Mouse (Mus musculus): ENCODE measurements around the gene Kank4.
A peak's percentile ranks its signal among the peaks of the same experiment; 100 is the strongest.
"Not testable (repeated sequence)": the region's sequence is repeated elsewhere in the genome, so short reads cannot be mapped to it uniquely, and the experiment has no call there.

Kank4 gene

DNA sequence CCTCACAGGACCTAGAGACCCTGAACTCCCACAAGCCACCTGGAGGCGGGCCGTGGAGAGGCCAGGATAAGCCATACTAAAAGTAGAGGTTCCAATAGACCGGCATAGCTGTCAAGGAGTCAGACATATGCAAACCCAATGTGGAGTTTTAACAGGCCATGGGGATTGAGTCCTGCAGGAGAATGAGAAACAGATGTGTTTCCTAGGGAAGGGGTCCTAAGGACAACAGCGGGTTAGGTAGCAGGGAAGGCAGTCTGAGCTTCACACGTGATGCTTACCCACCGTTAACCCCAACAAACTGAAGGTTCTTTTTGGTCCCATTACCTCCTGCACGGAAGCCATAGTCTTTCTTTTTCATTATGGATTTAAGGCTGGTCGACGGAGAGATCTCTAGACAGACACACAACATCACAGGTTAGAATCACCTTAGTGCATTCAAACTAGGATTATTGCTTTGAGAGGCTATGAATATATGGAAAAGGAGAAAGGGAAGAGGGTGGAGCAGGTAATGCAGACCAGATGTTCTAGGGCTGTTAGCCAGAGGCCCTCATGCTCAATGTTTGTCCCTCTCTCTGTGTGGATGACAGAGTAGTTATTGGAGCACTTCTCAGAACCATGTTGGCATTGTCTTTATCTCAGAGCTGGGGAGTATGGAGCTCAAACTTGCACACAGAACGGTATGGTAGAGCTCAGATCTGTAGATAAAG is 40.5 kb downstream of the Kank4 start:
- DNase-seq (ENCODE audit: low spot score in 2 of 2), result no peak

DNA sequence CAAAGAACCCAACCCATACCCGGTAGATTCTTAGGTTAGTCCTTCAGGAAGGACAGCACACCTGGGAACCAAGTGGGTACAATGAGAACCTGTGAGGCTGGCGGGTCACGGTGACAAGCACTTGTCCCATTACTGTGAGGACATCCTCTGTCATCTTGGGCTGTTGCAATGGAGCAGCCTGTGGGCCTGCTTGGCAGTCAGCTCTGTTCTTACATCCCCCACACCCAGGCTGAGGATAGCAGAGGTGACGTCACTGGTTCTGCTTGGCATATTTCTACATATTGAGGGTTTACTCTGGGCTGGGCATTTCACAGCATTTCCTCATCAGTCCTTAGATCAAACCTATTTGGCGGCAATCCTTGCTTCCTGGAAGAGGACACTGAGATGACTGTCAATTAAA is 43.6 kb downstream of the Kank4 start:
- DNase-seq (ENCODE audit: low spot score in 2 of 2), result no peak

DNA sequence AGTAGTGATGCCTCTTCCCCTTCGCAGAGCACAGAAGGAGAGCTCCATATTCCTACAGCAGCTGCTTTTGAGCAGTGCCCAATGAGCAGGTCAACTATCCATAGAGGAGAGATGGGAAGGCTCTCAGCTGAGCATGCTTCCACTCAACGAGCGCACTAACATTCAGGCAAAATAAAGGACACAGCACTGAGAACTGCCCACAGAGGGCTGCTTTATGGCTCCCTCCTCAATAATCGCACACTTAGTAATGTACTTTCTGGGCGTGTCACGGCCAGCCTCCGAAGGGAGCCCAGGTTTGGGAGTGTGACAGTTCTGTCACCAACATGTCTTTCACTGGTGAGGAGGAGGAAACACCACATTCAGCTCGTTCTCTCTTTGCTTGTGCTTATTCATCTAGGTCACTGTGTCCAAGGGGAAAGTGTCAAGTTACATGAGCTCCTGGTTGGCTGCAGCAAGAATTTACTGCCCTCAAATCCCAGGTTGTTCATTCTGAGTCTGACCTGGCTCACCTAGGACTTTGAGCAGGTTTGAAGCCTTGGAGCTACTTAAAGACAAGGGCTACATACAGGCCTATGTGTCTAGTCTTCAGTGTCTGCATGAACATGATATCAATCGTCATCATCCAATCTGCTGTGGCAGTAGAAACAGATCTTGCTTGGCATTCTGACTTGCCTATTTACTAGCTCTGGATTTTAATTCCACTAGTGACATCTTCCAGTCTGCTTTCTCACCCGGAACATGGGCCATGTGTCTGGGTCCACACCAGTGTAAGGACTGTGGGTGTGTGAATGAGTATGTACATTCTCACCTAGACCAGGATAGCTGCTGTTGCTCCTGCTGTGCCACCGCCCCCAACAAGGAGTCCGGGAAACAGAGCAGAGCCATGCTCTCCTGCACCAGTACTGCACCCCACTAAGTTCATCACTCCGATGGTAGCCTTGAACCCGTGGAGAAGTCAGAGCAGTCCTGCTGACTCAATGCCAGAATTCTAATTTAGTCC is 49.9 kb downstream of the Kank4 start:
- no peak for DNase-seq (ENCODE audit: low spot score in 2 of 2)

DNA sequence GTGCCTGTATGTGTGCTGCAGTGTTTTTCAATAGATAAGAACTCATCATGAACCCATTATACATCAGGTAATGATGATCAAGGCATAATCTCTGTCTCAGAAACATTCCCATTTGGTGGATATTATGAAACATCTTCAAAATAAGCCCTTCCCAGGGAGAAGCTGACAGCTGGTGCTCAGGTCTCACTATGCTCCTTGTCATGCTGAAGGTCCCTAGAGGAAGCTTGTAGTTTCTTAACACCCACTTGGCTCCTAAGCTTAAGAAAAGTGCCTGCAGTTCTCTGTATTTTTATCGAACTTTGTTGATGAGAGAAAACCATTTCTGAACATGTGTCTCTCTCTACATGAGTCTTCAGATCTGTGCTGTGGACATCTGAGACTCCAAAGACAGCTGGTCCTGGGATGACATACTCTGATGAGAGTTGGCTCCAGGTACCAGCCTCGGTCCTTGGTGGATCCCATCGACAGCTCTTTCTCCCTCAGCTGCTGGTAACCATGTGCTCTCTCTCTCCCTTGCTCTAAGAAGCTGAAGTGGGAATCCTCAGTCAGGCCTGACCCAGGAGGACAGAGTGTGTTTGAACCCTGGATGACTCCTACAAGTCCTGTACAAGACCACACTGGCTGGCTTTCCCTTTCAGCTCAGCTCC is 58.3 kb downstream of the Kank4 start:
- DNase-seq (ENCODE audit: low spot score in 2 of 2), result no peak

DNA sequence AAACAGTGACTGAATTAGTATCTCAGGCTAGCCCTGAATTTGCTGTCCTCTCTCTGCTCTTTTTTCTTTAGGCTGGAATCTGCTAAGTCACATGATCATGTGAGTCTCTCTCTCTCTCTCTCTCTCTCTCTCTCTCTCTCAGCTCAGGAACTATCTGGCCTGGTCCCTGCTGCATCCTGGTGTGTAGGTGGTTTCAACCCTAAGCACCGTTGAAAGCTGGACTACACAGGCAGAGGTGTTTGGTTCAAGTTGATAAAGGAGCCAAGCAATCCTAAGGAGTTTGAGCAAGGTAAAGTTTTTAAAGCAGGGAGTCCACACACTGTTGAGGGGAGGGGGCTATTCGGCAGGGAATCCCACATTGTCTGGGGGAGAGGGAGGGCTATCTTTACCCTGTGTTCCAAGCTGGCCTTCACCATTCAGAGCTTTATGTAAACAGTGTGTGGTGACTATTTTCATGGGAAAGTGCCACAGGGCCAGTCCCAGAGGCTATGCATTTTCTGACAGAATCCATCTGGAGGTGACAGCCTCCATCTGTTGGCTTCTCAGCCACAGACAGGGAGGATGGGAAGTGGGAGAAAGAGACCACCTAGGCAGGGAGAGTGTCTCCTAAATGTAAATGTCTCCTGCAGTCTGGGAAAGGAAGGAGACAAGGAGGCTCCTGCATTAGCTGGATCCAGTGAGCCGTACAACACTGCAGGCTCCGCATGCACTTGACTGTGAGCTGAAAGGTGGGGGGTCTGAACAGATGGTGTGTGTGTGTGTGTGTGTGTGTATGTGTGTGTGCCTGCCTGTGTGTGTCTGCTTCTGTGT is 59.1 kb downstream of the Kank4 start:
- DNase-seq (ENCODE audit: low spot score in 2 of 2), result no peak

DNA sequence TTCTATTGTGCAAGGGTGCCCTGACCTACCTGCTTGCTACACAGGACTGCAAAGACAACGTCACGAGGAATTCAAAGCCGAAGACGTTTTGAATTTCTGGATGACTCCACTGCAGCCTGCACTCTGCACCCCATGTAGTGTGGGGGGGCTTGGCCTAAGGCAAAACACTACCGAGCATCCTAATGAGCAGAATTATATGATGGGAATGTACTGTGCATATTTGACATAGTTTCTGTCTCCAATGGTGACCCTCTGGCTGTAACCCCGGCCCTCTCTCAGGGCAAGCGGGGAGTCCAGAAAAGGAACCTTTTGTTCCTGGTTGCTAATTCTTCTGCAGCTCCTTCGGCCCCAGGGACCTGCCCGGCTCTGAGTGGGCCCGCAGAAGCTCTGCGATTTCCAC is 61.2 kb downstream of the Kank4 start:
- no peak for DNase-seq (ENCODE audit: low spot score in 2 of 2)

DNA sequence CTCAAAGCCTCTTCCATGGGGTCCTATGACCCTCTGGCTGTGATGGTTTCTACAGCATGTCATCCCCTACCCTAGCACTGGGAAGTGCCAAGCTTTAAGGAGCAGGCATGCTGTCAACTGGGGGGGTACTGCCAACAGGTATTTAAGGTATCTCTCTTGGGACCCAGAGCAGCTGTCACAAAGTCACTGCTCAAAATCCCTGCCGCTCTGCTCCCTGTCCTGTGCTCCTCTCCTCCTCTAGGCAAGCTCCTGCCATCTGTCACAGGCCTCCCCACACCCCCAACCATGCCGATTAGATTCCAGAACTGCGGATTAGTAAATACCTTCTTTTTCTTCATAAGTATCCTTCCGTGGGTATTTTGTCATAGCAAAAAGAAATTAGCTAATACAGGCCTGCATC is 62.9 kb downstream of the Kank4 start:
- no peak for DNase-seq (ENCODE audit: low spot score in 2 of 2)

DNA sequence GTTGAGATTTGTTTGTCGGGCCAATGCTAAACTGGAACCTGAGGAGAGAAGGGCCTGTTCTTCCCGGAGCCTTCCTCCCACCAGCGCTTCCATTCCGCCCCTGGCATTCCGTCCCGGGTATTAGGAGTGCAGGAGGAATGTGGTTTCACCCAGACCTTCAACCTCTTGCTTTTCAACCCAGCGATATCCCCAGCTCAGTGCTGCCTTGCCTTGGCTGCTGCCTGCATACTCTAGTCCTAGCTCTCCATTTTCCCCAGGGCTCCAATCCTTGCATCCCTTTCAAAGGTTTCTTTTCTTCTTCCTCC is 73.5 kb downstream of the Kank4 start:
- DNase-seq (ENCODE audit: low spot score in 2 of 2), result no peak

DNA sequence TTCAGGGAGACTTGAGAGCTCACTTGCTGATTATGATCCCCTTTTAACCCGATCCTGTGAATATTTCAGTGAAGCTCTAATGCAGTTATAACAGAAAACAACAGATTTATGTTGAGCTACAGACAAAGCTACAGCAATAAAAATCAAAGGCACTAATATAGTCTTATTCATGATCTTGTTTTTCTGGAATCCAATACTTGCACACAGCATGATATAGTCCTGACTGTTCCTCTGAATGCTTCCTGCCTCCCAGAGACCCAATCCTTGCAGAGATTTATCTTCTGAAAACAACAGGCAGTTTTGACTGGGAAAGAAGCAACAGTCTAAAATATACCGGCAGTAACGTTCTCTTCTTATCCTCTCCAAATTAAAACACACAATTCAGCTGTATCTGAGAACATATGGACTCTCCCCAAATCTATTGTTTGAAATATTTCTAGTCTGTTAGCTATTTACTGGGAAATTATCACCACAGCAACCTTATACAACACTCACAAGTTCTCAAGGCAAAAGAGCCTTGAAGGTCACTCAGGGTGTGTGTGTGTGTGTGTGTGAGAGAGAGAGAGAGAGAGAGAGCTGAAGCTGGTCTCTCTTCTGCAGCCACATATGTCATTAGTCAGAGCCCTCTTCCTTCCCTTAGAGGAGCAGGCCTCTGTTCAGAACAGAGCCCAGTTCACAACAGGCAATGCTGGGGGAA is 74.0 kb downstream of the Kank4 start:
- DNase-seq (ENCODE audit: low spot score in 2 of 2), result no peak

DNA sequence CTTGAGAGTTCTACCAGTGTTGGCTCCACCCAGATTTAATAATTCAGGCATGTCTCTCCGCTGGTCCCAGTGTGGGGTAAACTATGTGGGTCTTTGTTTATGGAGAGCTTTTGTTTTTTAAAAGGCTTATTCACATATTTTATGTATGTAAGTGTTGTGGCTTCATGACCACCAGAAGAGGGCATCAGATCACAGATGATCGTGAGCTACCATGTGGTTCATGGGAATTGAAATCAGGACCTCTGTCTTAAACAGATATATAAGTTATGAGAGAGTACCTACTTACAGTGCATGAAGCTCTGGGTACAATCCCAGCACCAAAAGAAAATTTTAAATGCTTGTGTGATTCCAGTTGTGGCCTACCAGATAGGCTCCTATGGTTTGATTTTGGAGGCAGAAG is 77.6 kb downstream of the Kank4 start:
- DNase-seq (ENCODE audit: low spot score in 2 of 2), result no peak

DNA sequence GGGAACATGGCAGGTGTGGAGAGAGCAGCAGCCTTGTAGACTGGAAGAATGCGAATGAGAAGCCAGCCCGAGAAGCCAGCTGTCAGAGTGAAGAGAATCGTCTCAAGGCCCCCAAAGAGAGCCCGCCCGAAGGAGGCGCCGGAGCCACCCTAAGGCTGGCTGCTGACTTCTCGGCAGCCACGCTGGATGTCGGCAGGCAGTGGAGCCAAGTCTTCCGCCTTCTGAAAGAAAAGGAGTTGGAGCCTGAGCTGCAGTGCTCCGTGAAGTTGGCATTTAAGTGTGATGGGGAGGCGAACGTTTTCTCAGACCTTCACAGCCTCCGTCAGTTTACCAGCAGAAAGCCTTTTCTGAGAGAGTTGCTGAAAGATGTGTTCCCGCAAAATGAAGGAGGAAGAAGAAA is 83.7 kb downstream of the Kank4 start:
- no peak for DNase-seq (ENCODE audit: low spot score in 2 of 2)

DNA sequence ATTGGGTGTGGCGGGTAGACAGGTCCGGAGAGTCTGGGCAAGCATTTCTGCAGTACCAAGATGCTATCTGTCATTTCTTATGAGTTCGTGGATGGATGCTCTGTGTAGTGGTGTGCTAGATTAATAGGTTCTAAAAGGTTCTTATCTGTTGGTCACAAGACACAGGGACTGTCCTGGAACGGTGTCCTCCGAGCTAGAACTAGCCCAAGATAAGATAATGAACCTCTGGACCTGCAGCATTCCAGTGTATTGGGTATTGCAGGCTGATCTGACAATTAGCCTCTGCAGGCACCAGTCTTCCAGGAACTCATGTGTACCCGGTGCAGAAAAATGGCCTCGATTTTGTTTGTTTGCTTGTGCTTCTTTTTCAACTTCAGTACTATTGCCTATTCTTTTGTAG is 88.6 kb downstream of the Kank4 start:
- no peak for DNase-seq (ENCODE audit: low spot score in 2 of 2)

DNA sequence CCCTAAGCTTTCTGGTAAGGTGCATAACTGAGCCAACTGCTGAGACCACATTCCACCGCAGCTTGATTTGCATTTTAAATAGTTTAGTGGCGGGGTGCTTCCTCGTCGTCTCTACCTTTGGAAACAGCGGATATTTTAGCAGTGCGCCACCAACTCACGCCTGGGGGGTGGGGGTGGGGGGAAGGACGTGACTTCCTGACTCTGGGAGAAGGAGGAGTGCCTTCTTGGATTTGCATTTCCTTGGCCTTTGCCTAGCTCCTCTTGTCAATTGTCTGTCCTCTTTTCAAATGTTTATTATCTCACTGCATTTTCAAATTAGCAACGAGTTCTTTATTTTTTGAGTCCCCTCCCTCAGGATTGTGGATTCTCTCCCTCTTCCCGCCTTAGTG is 89.4 kb downstream of the Kank4 start:
- DNase-seq (ENCODE audit: low spot score in 2 of 2), result no peak

DNA sequence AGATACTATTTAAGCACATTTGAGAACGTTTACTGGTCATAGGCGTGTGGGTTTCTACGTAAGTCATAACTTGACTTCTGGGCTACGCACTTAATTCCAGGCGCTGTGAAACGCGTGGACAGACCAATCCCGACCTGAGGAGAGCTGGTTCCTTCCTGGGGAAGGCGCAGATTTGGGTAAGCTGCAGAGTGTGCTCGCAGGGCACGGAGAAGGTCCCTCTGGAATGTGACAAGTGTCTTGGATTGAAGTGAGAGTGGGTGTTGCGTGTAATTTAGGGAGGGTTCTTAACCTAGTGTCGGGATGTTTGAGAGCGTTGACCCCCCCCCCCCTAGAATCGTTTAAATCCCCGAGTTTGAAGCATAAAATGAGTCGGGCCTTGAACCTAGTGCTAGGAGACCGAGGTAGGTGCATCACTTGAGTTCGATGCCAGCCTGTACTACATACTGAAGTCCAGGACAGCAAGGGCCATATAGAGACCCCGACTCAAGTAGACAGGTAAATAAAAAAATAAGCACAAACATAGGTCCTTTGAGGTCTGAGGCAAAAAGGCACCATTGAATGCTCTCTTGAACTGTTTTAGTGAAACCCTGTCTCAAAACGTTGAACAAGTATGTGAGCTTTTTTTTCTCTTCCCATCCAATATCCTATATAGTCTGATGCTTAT is 89.9 kb downstream of the Kank4 start:
- no peak for DNase-seq (ENCODE audit: low spot score in 2 of 2)

DNA sequence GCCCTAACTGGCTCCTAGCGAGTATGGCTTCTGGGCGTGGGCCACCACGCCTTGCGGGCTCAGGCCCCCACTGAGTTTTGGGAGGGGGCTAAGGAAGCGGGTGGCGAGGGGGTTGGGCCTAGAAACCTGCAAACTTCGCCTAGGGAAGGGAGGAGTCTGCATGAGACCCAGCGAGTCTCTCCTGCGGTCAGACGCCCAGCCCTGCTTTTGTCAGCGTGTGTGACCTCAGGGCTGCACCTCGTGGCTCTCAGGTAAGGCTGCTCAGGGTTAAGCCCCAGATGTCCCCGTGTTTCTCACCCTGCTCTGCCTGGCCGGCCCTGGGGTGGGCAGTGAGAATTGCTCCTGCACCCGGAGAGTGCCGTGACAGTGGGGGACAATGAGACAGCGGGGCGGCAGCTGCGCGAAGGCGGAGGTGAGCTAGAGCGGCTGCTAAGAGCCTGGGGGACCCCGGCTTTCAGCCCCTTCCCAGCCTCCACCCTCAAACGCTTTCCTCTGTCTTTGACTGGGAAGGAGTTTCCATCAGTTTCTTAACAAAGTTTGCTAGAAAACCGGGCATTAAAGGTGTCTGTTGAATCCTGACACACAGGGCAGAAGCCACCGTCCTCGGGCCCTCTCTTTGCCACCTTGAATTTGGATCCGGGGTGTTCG is 90.6 kb downstream of the Kank4 start, which contains the start of gene L1td1:
Gene L1td1 (plus strand): TSS at position 145 of the 648 bp plus-strand sequence.
- DNase-seq (ENCODE audit: low spot score in 2 of 2), result no peak

DNA sequence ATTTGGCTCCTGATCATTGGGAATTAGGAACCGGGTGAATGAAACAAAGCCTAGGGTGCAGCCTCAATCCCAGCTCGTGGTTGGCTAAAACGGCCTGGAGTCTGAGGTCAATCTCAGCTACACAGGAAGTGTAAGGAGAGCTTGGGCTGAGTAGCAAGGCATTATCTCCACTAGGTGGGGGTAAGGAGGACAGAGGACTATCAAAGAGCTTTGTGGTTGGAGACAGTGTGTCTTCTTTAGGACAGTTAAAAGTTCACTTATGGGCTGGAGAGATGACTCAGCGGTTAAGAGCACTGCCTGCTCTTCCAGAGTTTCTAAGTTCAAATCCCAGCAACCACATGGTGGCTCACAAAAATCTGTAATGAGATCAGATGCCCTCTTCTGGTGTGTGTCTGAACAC is 91.9 kb downstream of the Kank4 start:
- no peak for DNase-seq (ENCODE audit: low spot score in 2 of 2)

DNA sequence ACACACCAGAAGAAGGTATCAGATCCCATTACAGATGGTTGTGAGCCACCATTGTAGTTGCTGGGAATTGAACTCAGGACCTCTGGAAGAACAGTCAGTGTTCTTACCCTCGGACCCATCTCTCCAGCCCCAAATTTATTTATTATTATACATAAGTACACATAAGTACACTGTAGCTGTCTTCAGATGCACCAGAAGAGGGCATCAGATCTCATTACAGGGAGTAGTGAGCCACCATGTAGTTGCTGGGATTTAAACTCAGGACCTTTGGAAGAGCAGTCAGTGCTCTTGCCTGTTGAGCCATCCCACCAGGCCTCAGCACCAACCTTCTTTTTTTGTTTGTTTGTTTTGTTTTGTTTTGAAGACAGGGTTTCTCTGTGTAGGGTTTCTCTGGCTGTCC is 92.7 kb downstream of the Kank4 start:
- DNase-seq (ENCODE audit: low spot score in 2 of 2), result not testable (repeated sequence)

DNA sequence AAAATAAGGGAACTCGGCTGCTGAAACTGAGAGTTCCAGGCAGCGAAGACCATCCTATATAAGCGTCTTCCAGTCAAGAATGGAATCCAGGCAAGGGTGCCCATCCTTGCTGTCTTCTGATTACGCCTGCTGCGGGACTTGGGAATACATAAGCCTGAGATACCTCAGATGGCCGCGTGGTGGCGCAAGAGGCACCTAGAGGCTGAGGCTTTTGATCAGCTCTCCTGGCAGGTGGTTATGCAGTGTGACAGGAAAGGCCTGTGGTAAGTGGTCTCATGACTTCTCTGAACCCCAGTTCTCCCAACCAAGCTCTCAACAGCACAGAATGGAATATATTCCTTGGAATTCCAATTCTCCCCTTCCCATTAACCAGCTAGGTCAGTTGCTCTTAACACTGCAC is 94.9 kb downstream of the Kank4 start:
- DNase-seq (ENCODE audit: low spot score in 2 of 2), result peak in 1 of 2 experiments; percentile 38

DNA sequence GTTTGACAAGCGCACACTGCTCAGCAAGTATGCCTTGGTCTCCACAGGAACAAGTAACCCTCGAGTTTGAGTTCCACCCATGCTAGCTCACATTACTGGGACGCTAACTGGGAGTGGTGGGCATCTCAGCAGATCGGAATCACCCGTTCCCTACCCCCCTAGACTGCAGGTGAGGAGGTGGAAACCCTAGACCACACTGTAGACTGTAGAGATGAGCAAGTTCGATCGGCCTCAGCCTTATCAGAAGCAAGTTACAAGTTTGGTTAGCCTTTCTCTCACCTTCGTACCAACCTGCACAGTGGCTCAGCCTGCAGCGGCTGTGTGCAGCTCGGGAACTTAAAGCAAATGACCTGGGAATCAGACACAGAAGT is 98.8 kb downstream of the Kank4 start:
- no peak for DNase-seq (ENCODE audit: low spot score in 2 of 2)
